Mouse (Mus musculus): ENCODE data around the gene Sult6b1. TPM values are rescaled to one million over a fixed set of nuclear protein-coding genes. Genes with fewer than 3 reads are reported as not detected.

The Sult6b1 gene
- polyA plus RNA-seq (2014; fragmentation: Illumina TruSeq; extraction: RNeasy Lipid Tissue Mini Kit (QIAGEN cat#74804); ENCODE audit: low read depth, low replicate concordance): not detected

DNA sequence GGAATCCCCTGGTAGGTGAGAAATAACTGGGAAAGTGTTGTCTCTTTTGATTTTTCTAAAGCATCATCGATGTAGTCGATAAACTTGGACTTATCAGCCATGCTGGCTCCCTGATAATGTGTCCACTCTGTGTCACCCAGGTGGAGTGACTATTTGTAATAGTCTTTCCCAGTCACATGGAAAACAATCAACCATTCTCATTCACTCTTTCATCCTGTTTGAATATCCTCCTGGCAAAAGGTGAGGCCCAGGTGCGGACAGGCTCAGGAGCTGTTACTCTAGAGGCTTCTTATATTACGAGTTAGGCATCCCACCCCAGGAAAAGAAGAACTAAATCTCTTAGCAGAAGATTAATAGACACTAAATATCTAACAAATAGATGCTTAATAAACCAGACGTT is at the start of gene Sult6b1:
Gene Sult6b1, minus strand, starts transcription at position 101 of the 400 bp plus-strand sequence.

DNA sequence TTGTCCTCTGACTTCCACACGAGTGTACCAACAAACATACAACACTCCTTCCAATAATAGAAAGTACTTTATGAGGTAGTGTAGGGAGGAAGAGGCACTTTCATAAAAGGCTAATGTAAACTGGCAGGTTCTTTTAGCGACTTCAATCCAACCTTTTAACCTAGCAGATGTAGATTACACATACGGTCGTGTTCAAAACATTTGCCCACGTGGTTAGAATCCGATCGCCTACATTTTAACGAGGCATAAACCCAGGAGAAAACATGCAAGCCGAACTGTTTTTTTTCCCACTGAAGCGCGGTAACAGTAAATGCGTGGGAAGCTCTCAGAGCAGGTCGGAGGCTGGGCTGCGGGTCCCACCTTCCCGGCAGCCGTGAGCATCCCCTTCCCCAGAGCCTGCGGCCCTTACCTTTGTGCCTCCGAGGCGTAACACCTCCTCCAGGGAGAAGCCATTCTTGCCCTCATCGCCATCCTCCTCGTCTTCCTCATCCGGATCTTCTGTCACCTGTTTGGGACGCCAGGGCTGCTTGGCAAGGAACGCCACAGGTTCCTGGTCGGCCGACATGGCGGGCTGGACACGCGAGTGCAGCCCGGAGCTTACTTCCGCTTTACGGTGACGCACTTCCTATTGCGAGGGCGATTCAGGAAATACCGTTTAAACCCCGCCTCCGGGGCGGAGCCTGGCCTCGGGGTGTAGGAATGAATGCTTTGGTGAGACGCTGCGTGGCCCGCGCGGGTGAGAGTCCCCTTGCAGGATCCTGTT is 29.9 kb upstream of the Sult6b1 start, which contains the start of the genes Cebpz and Ndufaf7:
Gene Cebpz, minus strand, starts transcription at position 601 of the 763 bp plus-strand sequence.
Gene Ndufaf7, plus strand, starts transcription at position 671 of the 763 bp plus-strand sequence.

DNA sequence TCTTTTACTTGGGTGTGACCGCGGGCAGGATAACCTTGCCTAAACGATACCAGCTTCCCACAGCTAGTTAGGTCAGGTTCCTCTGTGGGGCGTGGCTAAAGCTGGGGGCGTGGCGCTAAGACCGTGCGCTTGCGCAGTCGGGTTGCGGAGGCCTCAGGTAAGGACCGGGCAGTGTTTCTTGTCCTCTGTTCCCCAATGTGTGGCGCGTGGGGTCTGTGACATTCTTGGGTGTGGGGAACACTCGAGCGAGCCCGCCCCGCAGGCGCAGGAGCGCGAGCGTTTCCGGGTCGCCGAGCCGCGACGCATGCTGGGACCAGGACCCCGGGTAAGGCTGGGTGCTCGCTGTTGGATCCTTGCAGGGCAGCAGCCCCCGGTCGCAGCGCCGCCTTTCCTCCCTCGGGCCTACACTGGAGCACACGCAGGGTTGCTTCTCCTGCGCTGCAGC is 9.6 kb upstream of the Sult6b1 start, which contains the start of gene Cebpzos:
Gene Cebpzos, plus strand, starts transcription at position 132 of the 445 bp plus-strand sequence.

DNA sequence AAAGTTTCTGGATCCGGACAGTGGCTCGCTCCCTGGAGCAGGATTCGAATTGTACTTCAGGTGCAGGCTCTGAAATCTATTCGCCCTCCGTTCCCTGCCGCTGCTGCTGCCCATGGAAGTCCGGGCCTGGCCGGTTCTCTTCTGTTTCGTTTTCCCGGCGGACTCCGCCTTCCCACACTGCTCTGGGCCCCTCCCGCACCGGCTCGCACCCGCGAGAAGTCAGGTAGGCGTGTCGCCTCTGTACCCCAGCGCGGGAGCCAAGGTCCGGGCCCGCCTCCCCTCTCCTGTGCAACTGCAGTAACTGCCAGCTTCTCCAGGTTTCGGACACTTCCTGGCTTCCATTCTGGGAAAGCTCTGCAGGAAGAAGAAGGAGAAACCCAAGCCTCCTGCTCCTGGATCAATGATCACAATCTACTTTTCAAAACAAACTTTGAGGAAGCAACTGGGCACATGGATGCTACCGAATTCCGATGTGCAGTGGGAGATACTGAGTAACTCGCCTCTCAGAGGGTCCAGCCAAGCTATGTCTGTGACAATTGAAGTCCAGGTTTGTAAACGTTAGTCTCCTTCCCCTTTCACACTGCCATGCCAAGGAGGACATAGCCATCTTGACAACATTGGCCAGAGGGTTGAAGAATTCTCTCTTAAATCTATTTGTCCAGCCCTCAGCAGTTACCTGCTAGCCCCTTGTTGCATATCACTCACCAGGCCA is 24.2 kb downstream of the Sult6b1 start, which contains the start of gene Eif2ak2:
Gene Eif2ak2, minus strand, starts transcription at position 173 of the 712 bp plus-strand sequence.

DNA sequence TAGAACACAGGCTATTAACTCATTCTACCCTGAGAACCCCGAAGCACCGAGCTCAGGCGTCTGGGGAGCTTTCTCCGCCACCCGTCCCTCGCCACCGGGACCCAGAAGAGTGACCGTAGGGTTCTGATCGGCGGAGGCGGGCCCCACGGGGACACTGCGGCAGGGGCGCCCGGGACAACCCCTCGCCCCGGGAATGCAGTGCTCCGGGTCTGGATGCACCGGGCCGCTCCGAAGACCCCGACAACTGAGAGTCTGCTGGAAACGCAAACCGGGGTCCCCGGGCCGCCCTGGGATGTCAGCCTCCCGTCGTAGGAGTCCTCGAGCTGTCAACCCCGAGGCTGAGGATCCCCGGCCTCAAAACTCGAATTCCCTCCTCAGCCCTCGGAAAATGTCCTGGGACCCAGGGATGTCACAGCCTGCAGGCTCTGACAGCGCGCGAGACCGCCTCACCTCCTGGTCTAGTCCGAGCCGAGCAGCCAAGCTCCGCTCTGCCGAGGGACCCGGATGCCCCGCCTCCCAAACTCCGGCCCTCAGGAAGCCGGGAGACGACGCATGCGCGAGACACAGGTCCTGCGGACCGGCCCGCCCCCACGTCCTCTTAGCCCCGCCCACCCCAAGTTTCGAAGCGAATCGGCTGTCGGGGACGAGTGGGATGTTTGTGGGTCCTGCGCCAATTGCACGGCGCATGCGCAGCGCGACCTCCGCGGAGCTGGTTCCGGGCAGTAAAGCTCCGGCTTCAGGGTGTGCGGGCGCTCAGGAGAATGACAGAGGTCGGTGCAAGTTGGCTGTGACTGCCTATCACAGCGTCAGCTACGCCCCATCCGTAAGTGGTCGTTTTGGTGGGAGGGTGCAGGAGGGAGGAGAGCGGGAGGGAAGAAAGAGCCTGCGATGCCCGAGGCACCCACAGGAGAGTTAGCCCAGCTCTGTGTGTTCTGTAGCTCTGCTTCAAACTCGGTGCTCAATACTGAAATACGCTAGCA is 71.6 kb downstream of the Sult6b1 start, which contains the start of the genes Heatr5b and Gpatch11:
Gene Heatr5b, minus strand, starts transcription at position 509 of the 980 bp plus-strand sequence.
Gene Gpatch11, plus strand, starts transcription at position 712 of the 980 bp plus-strand sequence.

Other genes starting within 250 kb of the Sult6b1 start
- gene Strn, start 169.8 kb downstream of the Sult6b1 start, polyA plus RNA-seq (2014; fragmentation: Illumina TruSeq; extraction: RNeasy Lipid Tissue Mini Kit (QIAGEN cat#74804); ENCODE audit: low read depth, low replicate concordance): 50.2 TPM
- 10.4 TPM for gene Heatr5b, start 71.6 kb downstream of the Sult6b1 start, polyA plus RNA-seq (2014; fragmentation: Illumina TruSeq; extraction: RNeasy Lipid Tissue Mini Kit (QIAGEN cat#74804); ENCODE audit: low read depth, low replicate concordance)
- gene Gpatch11, start 71.4 kb downstream of the Sult6b1 start, polyA plus RNA-seq (2014; fragmentation: Illumina TruSeq; extraction: RNeasy Lipid Tissue Mini Kit (QIAGEN cat#74804); ENCODE audit: low read depth, low replicate concordance): 19.9 TPM
- gene Eif2ak2, start 24.4 kb downstream of the Sult6b1 start, polyA plus RNA-seq (2014; fragmentation: Illumina TruSeq; extraction: RNeasy Lipid Tissue Mini Kit (QIAGEN cat#74804); ENCODE audit: low read depth, low replicate concordance): 95.5 TPM
- 65.9 TPM for gene Cebpzos, start 9.5 kb upstream of the Sult6b1 start, polyA plus RNA-seq (2014; fragmentation: Illumina TruSeq; extraction: RNeasy Lipid Tissue Mini Kit (QIAGEN cat#74804); ENCODE audit: low read depth, low replicate concordance)
- 60.0 TPM for gene Cebpz, start 30.1 kb upstream of the Sult6b1 start, polyA plus RNA-seq (2014; fragmentation: Illumina TruSeq; extraction: RNeasy Lipid Tissue Mini Kit (QIAGEN cat#74804); ENCODE audit: low read depth, low replicate concordance)
- 49.0 TPM for gene Ndufaf7, start 30.1 kb upstream of the Sult6b1 start, polyA plus RNA-seq (2014; fragmentation: Illumina TruSeq; extraction: RNeasy Lipid Tissue Mini Kit (QIAGEN cat#74804); ENCODE audit: low read depth, low replicate concordance)
- 31.5 TPM for gene Prkd3, start 113.8 kb upstream of the Sult6b1 start, polyA plus RNA-seq (2014; fragmentation: Illumina TruSeq; extraction: RNeasy Lipid Tissue Mini Kit (QIAGEN cat#74804); ENCODE audit: low read depth, low replicate concordance)
- gene Qpct, start 144.9 kb upstream of the Sult6b1 start, polyA plus RNA-seq (2014; fragmentation: Illumina TruSeq; extraction: RNeasy Lipid Tissue Mini Kit (QIAGEN cat#74804); ENCODE audit: low read depth, low replicate concordance): 32.2 TPM